Mouse (Mus musculus) hindbrain, embryonic 14.5 days (tissue): ENCODE data around the gene Zfp763. TPM values are rescaled to one million over a fixed set of nuclear protein-coding genes. Genes with fewer than 3 reads are reported as not detected.
A peak's percentile ranks its signal among the peaks of the same experiment; 100 is the strongest.

Experiments used
- ATAC-seq: fragments of 200-750 bp; cut with Nextera tagmentation; 2 replicates; pipeline ENCODE4 v1.8.0; 2017; ENCODE audit warnings: moderate number of reproducible peaks, mild to moderate bottlenecking, moderate TSS enrichment, moderate library complexity; ENCODE audit not compliant: low FRiP score
- DNase-seq: peaks from one replicate; pipeline ENCODE4 v3.0.0-alpha.2; 2015; ENCODE audit warnings: low spot score
- H3K27ac ChIP-seq: fragments of 300-500 bp; sonication (generic); 2 replicates; pipeline ENCODE4 v1.5.1; 2014; ENCODE audit warnings: mild to moderate bottlenecking, moderate library complexity
- H3K27me3 ChIP-seq: fragments of 300-500 bp; sonication (generic); 2 replicates; pipeline ENCODE4 v1.6.1; 2014; ENCODE audit warnings: mild to moderate bottlenecking, low read length, mixed read lengths; ENCODE audit not compliant: control insufficient read depth, insufficient read depth
- H3K36me3 ChIP-seq: fragments of 300-500 bp; sonication (generic); replicated peaks from 2 replicates; pipeline ENCODE4 v1.6.1; 2014; ENCODE audit not compliant: control insufficient read depth, insufficient read depth
- H3K4me1 ChIP-seq: fragments of 300-500 bp; sonication (generic); replicated peaks from 2 replicates; pipeline ENCODE4 v1.6.1; 2014; ENCODE audit warnings: antibody characterized with exemption, low read length, mixed read lengths; ENCODE audit not compliant: control insufficient read depth, insufficient read depth
- H3K4me2 ChIP-seq: fragments of 300-500 bp; sonication (generic); replicated peaks from 2 replicates; pipeline ENCODE4 v1.6.1; 2014; ENCODE audit warnings: mild to moderate bottlenecking, moderate library complexity
- H3K4me3 ChIP-seq: fragments of 300-500 bp; sonication (generic); replicated peaks from 2 replicates; pipeline ENCODE4 v1.5.1; 2014; ENCODE audit warnings: mild to moderate bottlenecking, low read length
- H3K9ac ChIP-seq: fragments of 300-500 bp; sonication (generic); 2 replicates; pipeline ENCODE4 v1.6.1; 2014
- H3K9me3 ChIP-seq: fragments of 300-500 bp; sonication (generic); 2 replicates; pipeline ENCODE4 v1.6.1; 2016; ENCODE audit warnings: low read length; ENCODE audit not compliant: control insufficient read depth
- WGBS: fragments of 180-500 bp; shearing (Covaris S2); extraction: QIAGEN DNeasy Blood & Tissue Kit; methylation state at CpG from one replicate; pipeline ENCODE4 v1.1.7; 2014; 5-methylcytosine and 5-hydroxymethylcytosine counted together
- polyA plus RNA-seq: library from polyadenylated mRNA; unstranded; fragments of >200 nt; fragmentation: Nextera tagmentation; extraction: Ambion mirVana; gene quantifications from 2 replicates; pipeline ENCODE4 v1.2.1, GENCODE M21; 2014

The Zfp763 gene
- polyA plus RNA-seq, 1 experiment from 2014 or later = 29.1 TPM

GRCm38 (mm10) chr17:32991965-32992698, 41.1 kb downstream of the Zfp763 start:
- peaks cover 9% of the 10 kb centered on the region for H3K4me1 ChIP-seq
- no peaks in the 10 kb centered on the region for H3K27me3 ChIP-seq
- peak overlapping the region; percentile 65 for H3K4me3 ChIP-seq
- peak overlapping the region; percentile 76 for H3K4me2 ChIP-seq
- 0 out of 2 replicates have a peak, but pooled peaks cover 4% of the 10 kb centered on the region for H3K9me3 ChIP-seq
- H3K36me3 ChIP-seq = peaks cover 29% of the 10 kb centered on the region
- ATAC-seq (no peak), DNase-seq (peak; percentile 46)
- peak overlapping the region; percentile 65 for H3K9ac ChIP-seq
- 73% methylated on average over 12 of the region's 12 CpGs for WGBS
- 0 out of 2 replicates have a peak overlapping the region, but pooled peaks have one; percentile 68 for H3K27ac ChIP-seq

GRCm38 (mm10) chr17:32986301-32986700, 46.9 kb downstream of the Zfp763 start:
- Histone ChIP-seq H3K9ac (no peak overlapping the region), H3K4me2 (no peak overlapping the region), H3K27ac (no peak overlapping the region), H3K9me3 (no peaks in the 10 kb centered on the region), H3K27me3 (no peaks in the 10 kb centered on the region), H3K36me3 (no peaks in the 10 kb centered on the region), H3K4me3 (no peak overlapping the region), H3K4me1 (no peaks in the 10 kb centered on the region)
- no peak for ATAC-seq
- WGBS = 78% methylated on average over 4 of the region's 4 CpGs
- no peak for DNase-seq

GRCm38 (mm10) chr17:32981361-32981760, 51.8 kb downstream of the Zfp763 start:
- DNase-seq (no peak), ATAC-seq (no peak)
- H3K9me3 ChIP-seq = no peaks in the 10 kb centered on the region
- H3K4me3 ChIP-seq = no peak overlapping the region
- no peak overlapping the region for H3K27ac ChIP-seq
- no peak overlapping the region for H3K4me2 ChIP-seq
- no peaks in the 10 kb centered on the region for H3K27me3 ChIP-seq
- 94% methylated on average over 4 of the region's 4 CpGs for WGBS
- peaks cover 36% of the 10 kb centered on the region for H3K36me3 ChIP-seq
- H3K4me1 ChIP-seq = no peaks in the 10 kb centered on the region
- no peak overlapping the region for H3K9ac ChIP-seq

Other genes starting within 250 kb of the Zfp763 start
- 60.8 and 65.5 TPM in 2 replicates for gene Zfp871, start 245.1 kb downstream of the Zfp763 start, polyA plus RNA-seq
- 39.8 and 46.8 TPM in 2 replicates for gene Zfp811, start 223.5 kb downstream of the Zfp763 start, polyA plus RNA-seq
- 20.1 and 20.6 TPM in 2 replicates for gene Zfp799, start 203.1 kb downstream of the Zfp763 start, polyA plus RNA-seq
- gene Zfp870, start 141.8 kb downstream of the Zfp763 start, polyA plus RNA-seq = 7.9 and 10.1 TPM in 2 replicates
- gene Cyp4f14, start 116.1 kb downstream of the Zfp763 start, polyA plus RNA-seq = 0.10 TPM in 1 of 2 replicates, not detected in the other
- gene Cyp4f13, start 86.0 kb downstream of the Zfp763 start, polyA plus RNA-seq = 9.4 and 10.1 TPM in 2 replicates
- gene Zfp472, start 67.6 kb downstream of the Zfp763 start, polyA plus RNA-seq = 8.5 and 8.9 TPM in 2 replicates
- 20.2 and 23.5 TPM in 2 replicates for gene Zfp952, start 40.3 kb downstream of the Zfp763 start, polyA plus RNA-seq
- not detected in 2 replicates for gene 4921501E09Rik, start 34.7 kb upstream of the Zfp763 start, polyA plus RNA-seq
- 20.9 and 25.6 TPM in 2 replicates for gene Zfp563, start 55.9 kb upstream of the Zfp763 start, polyA plus RNA-seq
- 0.47 and 0.58 TPM in 2 replicates for gene Morc2b, start 106.3 kb upstream of the Zfp763 start, polyA plus RNA-seq
- gene Olfr55, start 135.0 kb upstream of the Zfp763 start, polyA plus RNA-seq = 0.07 and 0.12 TPM in 2 replicates
- 0.05 TPM in 1 of 2 replicates, not detected in the other for gene Olfr239, start 157.9 kb upstream of the Zfp763 start, polyA plus RNA-seq
- 0.08 TPM in 1 of 2 replicates, not detected in the other for gene Olfr1564, start 188.3 kb upstream of the Zfp763 start, polyA plus RNA-seq
- gene Zfp955a, start 221.7 kb upstream of the Zfp763 start, polyA plus RNA-seq = 28.5 and 30.0 TPM in 2 replicates
- not detected in 2 replicates for gene Olfr63, start 231.3 kb upstream of the Zfp763 start, polyA plus RNA-seq